Mouse (Mus musculus) right cerebral cortex, postnatal 14 days (tissue): Measurements from ENCODE around the gene Acat1.

ENCODE experiments used
- DNase-seq: peaks from one replicate; pipeline ENCODE4 v3.0.0; 2022

The Acat1 gene

DNA sequence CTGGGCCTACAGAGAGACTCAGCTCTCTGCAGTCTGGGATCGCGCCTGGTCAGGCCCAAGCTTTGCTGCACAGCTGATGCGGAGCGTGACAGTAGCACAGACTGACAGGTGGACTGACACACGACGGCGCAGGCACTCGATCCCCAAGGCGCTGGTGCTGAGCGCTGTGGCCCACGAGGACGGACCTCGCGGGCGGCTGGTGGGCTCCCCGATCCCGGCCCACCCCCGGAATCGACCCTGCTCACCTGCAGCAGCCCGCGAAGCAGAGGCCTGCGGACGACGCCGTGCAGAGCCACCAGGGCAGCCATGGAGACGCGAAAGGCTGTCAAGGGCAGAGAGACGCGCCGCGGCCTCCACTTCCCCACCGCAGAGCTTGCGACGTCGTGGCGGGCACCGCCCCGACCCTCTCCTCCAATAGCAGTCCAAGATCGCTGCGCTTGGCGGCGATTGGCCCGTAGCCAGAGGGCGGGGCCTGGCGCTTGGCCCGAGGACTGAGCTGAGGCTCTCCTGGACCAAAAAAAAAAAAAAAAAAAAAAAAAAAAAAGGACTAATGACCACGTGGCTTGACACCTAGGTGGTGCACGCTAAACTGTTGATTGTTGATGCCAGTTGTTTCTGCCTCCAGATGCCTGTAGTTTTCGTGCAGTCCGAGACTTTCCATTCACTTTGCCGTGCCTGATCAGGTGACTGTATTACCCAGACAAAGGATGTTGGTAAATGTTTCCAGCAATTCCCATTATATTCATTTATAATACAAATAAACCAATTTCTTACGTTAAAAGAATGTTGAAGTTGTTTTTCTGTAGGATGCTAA is at the start of gene Acat1:
Gene Acat1 (minus strand): TSS at position 415 of the 814 bp plus-strand sequence.
- peak; percentile 94 for DNase-seq

DNA sequence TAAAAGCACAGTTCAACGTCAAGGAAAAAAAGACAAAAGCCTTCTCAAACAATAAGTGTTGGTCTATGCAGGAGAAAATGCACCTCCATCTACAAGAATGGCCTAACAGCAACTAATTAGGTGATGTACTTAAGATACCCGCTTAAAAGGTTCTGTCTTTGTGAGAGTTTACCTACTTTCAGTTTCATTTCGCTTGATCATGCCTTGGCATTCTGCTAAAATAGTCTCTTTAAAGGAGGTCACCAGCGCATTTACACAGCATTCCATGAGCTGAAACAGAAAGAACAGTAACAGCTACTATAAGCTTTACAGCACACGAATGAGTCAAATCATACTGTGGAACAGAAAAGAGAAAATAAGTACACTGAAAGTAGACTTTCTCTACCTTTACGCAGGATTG is 24.6 kb upstream of the Acat1 start:
- DNase-seq: no peak

DNA sequence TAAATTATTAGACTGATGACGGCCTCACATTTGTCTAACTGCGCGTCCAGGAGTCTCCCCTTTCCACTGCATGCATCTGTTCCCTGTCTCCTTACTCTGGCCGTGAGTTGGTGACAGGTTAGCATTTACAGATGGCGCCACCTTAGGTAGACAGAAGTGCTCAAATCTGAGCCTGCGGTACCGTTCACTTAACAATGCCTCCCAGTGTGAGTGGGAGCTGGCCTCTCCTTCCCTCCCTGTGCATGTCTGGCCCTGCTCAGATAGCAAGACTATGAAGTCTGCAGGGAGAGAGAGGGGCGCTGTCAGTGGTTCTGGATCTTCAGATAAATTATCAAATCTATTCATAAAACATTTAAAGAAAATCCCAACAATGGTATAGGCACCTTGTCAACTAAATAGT is 5.1 kb upstream of the Acat1 start:
- no peak for DNase-seq

DNA sequence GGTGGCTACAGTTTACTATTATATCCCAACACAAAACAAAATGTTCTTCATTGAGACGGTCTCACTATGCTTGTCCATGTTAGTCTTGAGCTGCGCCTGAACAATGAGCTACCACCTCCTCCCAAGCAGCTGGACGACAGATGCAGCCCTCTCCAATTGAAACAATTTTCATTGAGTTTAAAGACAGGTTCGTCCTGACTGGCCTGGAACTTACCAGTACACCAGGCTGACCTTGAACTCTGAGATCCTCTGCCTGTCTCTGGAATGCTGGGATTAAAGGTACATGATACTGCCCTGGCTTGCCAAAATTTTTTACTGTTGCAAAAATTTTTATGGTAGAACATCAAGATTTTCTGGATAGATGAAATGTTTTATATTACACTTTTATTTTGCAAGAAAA is 4.1 kb upstream of the Acat1 start:
- no peak for DNase-seq

DNA sequence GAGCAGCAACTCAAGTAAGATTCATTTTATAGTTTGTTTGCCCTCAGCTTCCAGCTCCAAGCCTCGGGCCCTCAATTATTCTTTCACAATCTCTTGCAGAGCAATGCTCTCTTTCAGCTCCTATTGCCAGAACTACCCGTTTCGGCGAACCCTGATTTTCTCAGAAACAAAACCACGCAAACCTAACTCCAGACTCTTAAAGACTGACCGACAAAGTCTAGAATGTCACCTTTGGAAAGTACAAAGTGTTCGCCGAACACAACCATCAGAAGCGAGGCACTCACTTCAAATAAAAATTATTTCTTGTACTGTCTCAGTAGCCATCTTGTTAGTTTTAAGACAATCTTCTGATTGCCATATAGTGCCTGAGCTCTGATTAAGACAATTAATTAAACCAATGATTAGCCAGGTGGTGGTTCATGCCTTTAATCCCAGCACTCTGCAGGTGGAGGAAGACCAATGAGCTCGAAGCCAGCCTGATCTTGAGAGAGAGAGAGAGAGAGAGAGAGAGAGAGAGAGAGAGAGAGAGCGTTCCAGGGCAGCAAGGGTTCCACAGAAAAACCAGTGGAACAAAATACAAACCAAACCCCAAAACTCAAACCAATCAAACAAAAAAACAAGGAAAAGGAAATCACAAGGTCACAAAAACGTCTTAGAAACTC is 745 bp downstream of the Acat1 start:
- no peak for DNase-seq

DNA sequence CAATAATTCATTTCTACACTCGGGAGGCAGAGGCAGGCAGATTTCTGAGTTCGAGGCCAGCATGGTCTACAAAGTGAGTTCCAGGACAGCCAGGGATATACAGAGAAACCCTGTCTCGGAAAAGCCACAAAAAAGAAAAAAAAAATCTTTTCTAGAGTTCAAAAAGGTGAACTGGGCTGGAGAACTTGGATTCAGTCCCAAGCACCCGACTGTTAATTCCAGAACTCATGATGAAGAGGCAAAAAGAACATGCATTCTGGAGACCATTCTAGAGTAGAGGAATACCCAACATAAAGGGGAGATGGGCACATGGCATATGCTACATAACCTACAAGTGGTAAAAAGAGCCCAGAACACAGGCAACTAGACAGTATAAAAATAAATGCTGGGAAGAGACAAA is 2.4 kb downstream of the Acat1 start:
- no peak for DNase-seq

DNA sequence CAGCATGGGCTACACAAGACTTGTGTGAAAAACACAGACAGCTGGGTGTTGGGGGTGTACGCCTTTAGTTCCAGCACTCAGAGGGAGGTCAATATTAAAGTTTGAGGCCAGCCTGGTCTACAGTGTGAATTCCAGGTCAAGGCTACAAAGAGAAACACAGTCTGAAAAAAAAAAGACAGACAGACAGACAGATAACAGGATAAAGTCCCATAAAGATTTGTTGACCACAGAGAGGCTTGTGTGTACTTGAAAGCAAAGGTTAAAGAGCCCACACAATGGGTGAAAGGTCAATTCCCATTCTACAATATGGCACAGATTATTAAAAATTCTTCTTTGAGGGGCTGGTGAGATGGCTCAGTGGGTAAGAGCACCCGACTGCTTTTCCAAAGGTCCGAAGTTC is 3.0 kb downstream of the Acat1 start:
- DNase-seq: no peak

DNA sequence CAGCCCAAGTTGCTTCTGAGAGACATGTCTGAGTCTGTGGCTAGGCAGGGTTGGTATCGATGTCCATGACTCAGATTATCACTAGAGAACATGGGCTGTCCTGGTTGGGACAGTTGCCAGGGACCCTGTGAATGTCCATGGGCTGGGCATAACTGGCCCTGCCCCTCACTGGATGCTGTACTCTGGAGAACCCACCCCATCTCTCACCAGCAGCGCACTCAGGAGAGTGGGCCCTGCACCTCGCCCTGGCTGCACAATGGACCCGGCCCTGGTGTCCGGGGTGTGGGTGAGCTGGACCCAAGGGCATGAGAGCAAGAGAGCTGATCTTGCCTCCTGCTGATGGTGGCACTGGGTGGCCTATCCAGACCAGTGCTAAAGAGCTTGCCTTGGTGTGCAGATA is 5.2 kb downstream of the Acat1 start:
- DNase-seq: no peak

DNA sequence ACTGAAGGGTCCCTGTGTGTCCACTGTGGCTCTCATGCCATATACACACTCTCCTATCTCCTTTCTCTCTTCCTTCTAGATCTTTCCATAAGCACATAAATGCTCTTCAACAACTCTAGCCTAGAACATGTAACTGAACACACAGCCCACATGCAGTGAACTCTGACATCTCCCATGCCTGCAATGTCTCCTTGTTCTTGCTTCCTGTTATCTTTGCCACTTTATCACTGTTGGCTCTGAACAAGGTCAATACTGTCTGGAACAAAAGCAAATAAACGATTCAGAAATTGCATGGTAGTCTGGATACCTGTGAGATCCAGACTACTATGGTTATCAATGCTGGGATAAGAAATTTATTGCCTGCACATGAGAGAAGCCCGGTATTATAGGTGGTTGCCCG is 6.3 kb downstream of the Acat1 start:
- no peak for DNase-seq

DNA sequence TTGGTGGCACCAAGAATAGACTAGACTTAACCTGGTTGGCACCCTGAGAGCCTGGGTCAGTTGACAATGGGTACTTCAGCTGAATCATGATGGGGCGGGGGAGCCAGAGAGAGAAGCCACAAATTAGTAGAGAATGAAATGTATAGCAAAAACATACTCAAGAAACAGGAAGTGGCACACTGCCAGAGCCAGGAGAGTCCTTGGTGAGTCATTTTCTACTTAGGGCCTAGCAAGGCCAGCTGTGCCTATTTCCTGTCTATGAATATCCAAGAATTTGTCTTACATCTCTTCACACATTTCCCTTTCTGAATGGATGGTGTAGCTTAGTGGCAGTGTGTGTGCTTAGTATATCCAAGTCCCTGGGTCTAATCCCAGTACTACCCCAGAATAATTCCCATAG is 6.8 kb downstream of the Acat1 start:
- DNase-seq: peak; percentile 38

DNA sequence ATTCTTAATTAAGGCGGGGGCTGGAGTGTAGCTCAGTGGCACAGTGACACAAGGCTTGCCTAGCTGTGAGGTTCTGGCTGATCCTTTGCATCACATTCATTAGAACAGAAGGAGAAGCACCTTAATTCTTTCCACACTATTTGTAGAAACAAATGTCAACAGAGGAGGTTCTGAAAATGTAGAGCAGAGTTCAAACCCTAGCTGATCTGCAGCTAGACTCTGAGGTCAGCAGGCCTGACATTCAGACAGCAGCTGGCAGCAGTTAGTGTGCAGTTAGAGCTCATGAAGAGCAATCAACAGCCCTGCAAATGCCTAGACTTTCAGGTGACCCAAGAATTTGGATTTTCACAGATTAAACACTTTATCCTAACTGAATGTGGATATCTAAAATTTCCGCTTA is 8.6 kb downstream of the Acat1 start:
- DNase-seq: no peak

DNA sequence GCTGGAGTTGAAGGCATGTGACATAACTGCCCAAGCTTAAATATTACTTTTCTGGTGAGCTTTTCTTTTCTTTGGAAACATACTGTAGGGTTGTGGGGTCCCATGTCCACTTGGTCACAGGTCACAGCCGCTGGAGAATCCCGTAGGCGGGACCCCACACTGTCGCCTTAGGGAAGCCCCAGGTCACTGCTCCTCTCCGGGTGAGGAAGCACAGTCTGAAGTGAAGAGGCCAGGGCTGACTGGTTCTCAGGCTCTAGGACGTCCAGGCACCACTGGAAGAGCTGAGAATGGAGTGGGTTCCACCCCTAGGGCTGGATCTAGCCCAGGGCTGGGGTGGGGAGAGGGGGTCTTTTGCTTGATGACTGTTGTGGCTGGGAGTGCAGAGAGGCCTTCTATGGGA is 11.6 kb downstream of the Acat1 start:
- DNase-seq: no peak

DNA sequence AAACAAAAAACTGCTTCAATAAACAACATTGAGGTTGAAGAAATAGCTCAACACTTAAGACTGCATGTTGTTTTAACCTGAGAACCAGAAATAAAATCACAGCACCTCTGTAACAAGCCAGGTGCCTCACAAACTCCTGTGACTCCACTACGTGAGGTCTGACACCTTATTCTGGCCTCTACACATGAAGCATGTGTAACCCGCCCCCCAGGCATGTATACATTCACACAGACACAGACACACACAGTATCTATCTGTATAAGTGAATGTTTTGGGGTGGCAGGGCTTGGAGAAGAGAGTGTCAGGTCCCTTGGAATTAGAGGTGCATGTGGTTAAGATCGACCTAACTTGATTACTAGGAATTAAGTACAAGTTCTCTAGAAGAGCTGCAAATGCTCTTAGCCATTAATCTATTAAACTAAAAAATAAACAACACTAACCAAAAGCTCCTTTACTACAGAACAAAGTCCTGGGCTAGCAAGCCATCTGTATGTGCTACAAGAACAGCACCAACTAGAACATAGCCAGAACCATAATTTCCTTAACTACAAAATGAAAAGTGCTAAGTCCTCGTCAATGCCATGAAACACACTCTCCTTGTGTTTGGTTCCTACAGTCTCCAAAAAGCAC is 13.1 kb downstream of the Acat1 start:
- no peak for DNase-seq

DNA sequence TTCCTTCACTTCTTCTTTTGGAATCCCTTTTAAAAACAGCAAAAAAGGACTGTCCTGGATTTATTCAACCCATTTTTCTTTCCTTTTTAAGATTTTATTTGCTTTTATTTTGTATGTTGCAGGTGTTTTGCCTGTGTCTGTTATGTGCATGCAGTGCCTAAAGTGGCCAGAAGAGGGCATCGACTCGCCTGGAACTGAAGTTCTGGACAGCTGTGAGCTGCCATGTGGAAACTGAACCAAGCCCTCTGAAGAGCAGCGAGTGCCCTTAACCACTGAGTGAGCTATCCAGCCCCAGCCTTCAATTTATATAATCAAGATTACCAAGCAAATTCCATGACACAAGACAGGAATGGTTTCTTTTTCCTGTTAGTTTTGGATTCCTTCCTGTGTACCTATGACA is 15.4 kb downstream of the Acat1 start:
- DNase-seq: peak; percentile 69

DNA sequence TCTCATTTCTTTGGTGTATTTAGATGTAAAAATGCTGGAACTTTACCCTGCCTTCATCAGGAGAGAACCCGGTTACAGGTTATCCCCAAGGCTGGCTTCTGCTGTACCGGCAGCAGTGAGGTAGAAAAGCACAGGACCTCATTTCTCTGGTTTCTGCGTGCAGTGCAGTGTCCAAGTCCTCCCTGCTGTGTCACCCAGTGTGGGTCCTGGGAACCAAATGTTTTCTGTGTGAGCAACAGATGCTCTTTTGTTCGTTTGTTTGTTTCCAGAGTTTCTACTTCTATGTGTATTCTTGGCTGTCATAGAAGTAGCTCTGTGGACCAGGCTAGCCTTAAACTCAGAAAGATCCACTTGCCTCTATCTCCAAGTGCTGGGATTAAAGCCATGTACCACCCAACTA is 28.3 kb downstream of the Acat1 start:
- DNase-seq: no peak

DNA sequence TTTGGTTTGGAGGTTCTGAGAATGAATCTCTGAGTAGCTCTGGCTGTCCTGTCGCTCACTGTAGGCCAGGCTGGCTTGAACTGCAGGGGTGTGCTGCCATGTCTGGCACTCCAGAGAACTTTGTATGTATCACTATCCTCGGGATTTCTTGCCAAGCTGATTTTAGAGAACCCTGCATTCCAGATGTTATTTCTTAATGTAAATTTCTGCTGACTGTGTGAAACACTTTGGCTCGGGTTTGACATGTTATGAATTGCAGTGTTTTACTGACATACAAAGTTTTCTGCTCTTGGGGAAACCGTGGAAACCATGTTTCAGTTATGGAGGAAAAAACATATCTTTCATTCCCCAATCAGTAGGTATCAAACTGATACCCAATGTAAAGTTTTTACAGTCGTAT is 34.5 kb downstream of the Acat1 start:
- no peak for DNase-seq

DNA sequence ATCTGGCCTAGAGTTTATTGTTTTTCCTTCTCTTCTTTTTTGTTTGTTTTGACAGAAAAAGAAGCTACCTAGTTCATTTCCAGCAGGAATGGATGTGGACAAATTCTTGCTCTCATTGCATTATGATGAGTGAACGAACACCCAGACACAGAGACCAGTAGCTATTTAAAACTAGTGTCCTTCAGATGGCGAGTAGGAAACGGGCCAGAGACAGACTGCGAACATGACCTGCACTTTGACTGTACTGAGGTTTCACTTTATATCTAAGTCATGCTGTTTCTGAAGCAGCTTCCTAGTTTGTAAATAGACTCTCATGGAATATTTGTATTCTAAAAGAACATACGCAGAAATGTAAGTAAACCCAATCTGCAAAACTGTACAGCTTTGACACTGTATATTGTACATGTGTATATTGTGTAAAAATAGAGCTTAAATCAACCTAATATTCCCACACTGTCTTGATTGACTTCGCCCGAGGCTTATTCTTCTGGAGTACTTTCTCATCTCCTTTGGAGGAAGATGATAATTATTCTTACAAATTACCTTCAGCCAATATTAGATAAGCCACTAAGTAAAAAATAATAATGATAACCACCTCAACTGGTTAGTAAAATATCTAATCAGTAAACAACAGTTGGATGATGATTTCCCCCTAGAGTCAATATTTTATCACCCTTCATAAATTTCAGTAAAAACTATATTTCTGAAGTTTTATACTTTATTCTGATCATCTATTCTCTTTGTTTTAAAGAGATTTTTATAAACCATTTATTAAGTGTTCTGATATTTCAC is 37.5 kb downstream of the Acat1 start:
- DNase-seq: no peak

DNA sequence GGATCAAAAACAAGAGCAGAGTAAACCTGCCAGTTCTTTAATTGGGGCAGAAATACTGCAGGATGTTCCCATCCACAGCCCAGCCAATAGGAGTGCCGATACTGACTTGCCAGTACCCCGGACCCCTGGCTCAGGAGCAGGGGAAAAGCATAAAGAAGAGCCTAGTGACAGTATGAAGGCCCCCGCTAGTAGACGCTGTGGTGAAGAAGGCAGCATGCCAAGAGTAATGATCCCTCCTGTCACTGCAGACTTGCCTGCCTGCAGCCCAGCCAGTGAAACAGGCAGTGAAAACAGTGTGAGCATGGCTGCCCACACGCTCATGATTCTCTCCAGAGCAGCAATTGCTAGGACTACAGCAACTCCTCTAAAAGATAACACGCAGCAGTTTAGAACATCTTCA is 39.5 kb downstream of the Acat1 start:
- peak; percentile 12 for DNase-seq

DNA sequence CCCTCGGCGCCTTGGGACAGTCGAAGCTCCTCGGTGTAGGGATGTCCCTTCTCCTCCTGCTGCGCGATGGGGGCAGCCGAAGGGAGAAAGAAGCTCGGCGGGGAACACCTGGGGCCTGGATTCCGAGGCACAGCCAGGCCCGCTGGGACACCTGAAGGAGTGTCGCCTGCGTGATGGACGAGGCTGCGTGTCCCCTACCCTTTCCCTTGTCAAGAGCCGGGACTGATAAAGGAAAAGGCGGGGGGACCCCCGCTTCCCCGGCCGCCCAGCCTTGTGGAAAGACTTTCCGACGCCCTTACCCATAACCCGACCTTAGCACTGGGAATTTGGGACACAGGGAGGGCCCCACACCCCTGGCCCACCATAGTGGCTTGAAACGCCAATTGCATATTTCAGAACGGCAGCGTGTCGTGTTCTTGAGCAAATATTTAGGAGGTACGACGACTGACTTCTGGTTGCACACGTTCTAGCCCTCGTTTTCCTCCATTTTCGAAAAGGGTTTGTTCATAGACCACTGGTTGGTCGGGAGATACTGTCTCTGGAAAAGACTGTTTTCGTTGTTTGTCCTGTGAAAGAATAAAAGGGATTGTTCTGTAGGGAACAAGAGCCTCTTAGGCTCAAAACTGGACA is 72.7 kb downstream of the Acat1 start:
- no peak for DNase-seq

DNA sequence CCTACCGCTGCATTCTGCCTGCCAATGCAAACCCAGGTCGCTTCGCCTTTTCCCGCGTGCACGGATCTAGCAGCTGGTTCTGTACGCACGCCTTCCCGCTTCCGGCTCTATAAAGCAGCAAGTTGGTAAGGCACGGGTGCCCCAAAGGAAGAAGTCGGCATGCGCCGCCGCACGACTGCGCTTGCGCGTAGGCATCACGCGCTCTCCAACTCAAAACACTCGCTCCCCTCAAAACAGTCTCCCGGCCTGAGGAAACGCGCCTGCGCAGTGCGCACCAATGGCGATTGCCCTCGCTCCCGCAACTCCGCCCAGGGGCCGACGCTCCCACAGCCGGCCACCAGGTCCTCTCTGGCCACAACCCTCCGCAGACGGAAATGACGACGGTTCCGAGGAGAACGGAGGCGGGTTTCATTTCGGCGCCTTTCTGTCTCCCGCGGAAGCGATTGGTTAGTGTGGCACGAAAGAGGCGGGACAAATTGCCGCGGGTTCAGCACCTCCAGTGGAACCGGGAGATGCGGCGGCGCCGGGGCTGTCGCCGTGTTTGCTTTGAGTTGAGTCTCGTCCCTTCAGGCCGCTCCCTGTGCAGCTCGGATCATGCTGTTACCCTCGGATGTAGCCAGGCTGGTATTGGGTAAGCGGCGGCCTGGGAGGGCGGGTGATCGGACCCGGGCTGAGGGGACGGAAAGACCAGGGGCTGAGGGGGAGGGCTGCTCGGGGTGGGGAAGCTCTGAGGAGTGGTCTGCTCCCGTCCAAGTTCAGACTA is 73.4 kb downstream of the Acat1 start, which contains the start of the genes Atm and Npat:
Gene Atm (minus strand): TSS at position 183 of the 763 bp plus-strand sequence.
Gene Npat (plus strand): TSS at position 490 of the 763 bp plus-strand sequence.
- peak; percentile 100 for DNase-seq

DNA sequence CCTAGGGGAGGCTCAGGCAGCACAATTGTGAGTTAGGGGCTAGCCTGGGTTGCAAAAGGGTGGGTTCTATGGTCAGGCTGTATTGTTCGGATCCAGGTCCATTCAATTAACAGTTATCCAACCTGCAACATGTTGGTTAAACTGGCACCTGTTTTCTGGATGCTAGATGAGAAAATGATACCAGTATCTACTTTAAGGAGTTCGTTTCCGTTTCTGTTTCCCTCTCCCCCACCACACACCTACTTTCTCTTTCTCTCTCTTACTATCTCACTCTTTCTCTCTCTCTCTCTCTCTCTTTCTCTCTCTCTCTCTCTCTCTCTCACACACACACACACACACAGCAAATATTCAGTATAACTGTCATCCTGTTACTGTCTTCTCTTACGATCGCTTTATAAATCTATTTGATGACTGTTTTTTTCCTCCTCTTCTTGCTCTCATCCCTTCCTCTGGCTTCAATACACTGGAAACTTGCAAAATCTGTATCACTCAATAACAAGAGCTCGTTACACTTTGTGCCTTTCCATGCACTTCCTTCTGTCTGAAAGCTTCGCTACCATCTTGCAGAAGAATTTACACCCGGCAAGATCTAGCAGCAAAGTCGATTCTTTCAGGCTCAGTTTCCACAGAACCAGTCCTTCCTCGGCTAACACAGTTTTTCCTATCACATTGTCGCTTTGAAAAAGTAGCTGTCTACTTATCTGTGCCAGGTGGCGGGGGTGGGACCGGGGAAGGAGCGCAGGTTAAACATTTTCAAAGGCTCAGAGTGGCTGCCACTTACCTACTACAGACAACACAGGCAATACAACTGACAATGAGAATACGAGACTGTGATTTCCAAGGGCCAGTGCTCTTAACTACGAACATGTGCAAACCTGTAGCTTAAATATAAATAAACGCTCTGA is 74.5 kb downstream of the Acat1 start:
- DNase-seq: no peak
